Mouse (Mus musculus) neural tube, embryonic 11.5 days (tissue): ENCODE measurements at regions not wholly inside any gene's neighbourhood (a gene's known extent, or its start where the extent isn't known, plus 50 kb on each side); places are given as distances from the start of the nearest gene placed in this dataset.
A peak's percentile ranks its signal among the peaks of the same experiment; 100 is the strongest.
"Not testable (repeated sequence)": the region's sequence is repeated elsewhere in the genome, so short reads cannot be mapped to it uniquely, and the experiment has no call there.

Experiments
- ATAC-seq: fragments of 200-750 bp; cut with Nextera tagmentation; 2 replicates; pipeline ENCODE4 v1.8.0; 2017; ENCODE audit warnings: moderate number of reproducible peaks, mild to moderate bottlenecking, moderate TSS enrichment, moderate library complexity; ENCODE audit not compliant: insufficient read depth, low FRiP score, low TSS enrichment
- DNase-seq: peaks from one replicate; pipeline ENCODE4 v3.0.0-alpha.2; 2015; ENCODE audit warnings: low spot score
- H3K27ac ChIP-seq: fragments of 300-500 bp; sonication (generic); 2 replicates; pipeline ENCODE4 v1.5.1; 2014; ENCODE audit warnings: low read depth, mild to moderate bottlenecking, low read length
- H3K27me3 ChIP-seq: fragments of 300-500 bp; sonication (generic); 2 replicates; pipeline ENCODE4 v1.6.1; 2014; ENCODE audit warnings: mild to moderate bottlenecking, low read length, mixed read lengths; ENCODE audit not compliant: control insufficient read depth, insufficient read depth
- H3K36me3 ChIP-seq: fragments of 300-500 bp; sonication (generic); 2 replicates; pipeline ENCODE4 v1.6.1; 2014; ENCODE audit warnings: mild to moderate bottlenecking, low read length, moderate library complexity, mixed read lengths; ENCODE audit not compliant: control insufficient read depth, insufficient read depth
- H3K4me1 ChIP-seq: fragments of 300-500 bp; sonication (generic); 2 replicates; pipeline ENCODE4 v1.6.1; 2014; ENCODE audit warnings: low read length, mixed read lengths; ENCODE audit not compliant: control insufficient read depth, insufficient read depth
- H3K4me2 ChIP-seq: fragments of 300-500 bp; sonication (generic); 2 replicates; pipeline ENCODE4 v1.6.1; 2014; ENCODE audit warnings: low read depth, mild to moderate bottlenecking, moderate library complexity
- H3K4me3 ChIP-seq: fragments of 300-500 bp; sonication (generic); 2 replicates; pipeline ENCODE4 v1.5.1; 2014; ENCODE audit warnings: low read depth, low read length
- H3K9ac ChIP-seq: fragments of 300-500 bp; sonication (generic); 2 replicates; pipeline ENCODE4 v1.6.1; 2014; ENCODE audit warnings: mild to moderate bottlenecking, low read length
- H3K9me3 ChIP-seq: fragments of 300-500 bp; sonication (generic); 2 replicates; pipeline ENCODE4 v1.6.1; 2016; ENCODE audit warnings: low read length; ENCODE audit not compliant: control insufficient read depth
- WGBS: fragments of 180-500 bp; shearing (Covaris S2); extraction: QIAGEN DNeasy Blood & Tissue Kit; methylation state at CpG from one replicate; pipeline ENCODE4 v1.1.7; 2014; 5-methylcytosine and 5-hydroxymethylcytosine counted together

- DNase-seq: no peak
- Histone ChIP-seq H3K36me3 (no peaks in the 10 kb centered on the region), H3K9me3 (no peaks in the 10 kb centered on the region), H3K27me3 (no peaks in the 10 kb centered on the region), H3K9ac (no peak overlapping the region), H3K4me3 (no peak overlapping the region), H3K4me2 (no peak overlapping the region), H3K27ac (no peak overlapping the region), H3K4me1 (peaks cover 4% of the 10 kb centered on the region; the same call in 1 of the 2 replicates)
- no peak for ATAC-seq
- WGBS: 82% methylated on average over 5 of the region's 5 CpGs
These were observed 65.4 kb downstream of the Chst1 start for GRCm38 (mm10) chr2:92664939-92665338.

GRCm38 (mm10) chr2:92667192-92667591, 67.7 kb downstream of the Chst1 start:
- H3K4me1 ChIP-seq: peaks cover 4% of the 10 kb centered on the region; the same call in 1 of the 2 replicates
- no peaks in the 10 kb centered on the region for H3K9me3 ChIP-seq
- no peak for ATAC-seq
- no peak overlapping the region for H3K4me2 ChIP-seq
- no peak overlapping the region for H3K4me3 ChIP-seq
- no peaks in the 10 kb centered on the region for H3K36me3 ChIP-seq
- H3K27me3 ChIP-seq: no peaks in the 10 kb centered on the region
- 81% methylated on average over 1 of the region's 1 CpGs for WGBS
- H3K9ac ChIP-seq: no peak overlapping the region
- no peak for DNase-seq
- no peak overlapping the region for H3K27ac ChIP-seq

- no peak for DNase-seq
- H3K4me3 ChIP-seq: no peak overlapping the region
- no peak for ATAC-seq
- peaks cover 4% of the 10 kb centered on the region; the same call in 1 of the 2 replicates for H3K4me1 ChIP-seq
- no peak overlapping the region for H3K27ac ChIP-seq
- no peak overlapping the region for H3K9ac ChIP-seq
- no peaks in the 10 kb centered on the region for H3K27me3 ChIP-seq
- no peaks in the 10 kb centered on the region for H3K9me3 ChIP-seq
- H3K36me3 ChIP-seq: no peaks in the 10 kb centered on the region
- no peak overlapping the region for H3K4me2 ChIP-seq
- 59% methylated on average over 6 of the region's 6 CpGs for WGBS
These were observed 68.2 kb downstream of the Chst1 start for GRCm38 (mm10) chr2:92667756-92668155.

- not testable (repeated sequence) for H3K27ac ChIP-seq, H3K4me2 ChIP-seq, DNase-seq, H3K9ac ChIP-seq, ATAC-seq, H3K36me3 ChIP-seq, H3K9me3 ChIP-seq, H3K4me3 ChIP-seq, H3K27me3 ChIP-seq, H3K4me1 ChIP-seq
- WGBS: 27% methylated on average over 9 of the region's 10 CpGs
These were observed 70.0 kb downstream of the Chst1 start for GRCm38 (mm10) chr2:92669431-92670081.

GRCm38 (mm10) chr2:92671586-92671985, 72.1 kb downstream of the Chst1 start:
- peak; percentile 57 for DNase-seq
- Histone ChIP-seq H3K9me3 (no peaks in the 10 kb centered on the region), H3K27me3 (no peaks in the 10 kb centered on the region), H3K36me3 (no peaks in the 10 kb centered on the region), H3K4me2 (no peak overlapping the region), H3K27ac (no peak overlapping the region), H3K9ac (no peak overlapping the region), H3K4me1 (peaks cover 4% of the 10 kb centered on the region; the same call in 1 of the 2 replicates), H3K4me3 (no peak overlapping the region)
- ATAC-seq: no peak
- 46% methylated on average over 5 of the region's 5 CpGs for WGBS

GRCm38 (mm10) chr2:92672106-92672505, 72.6 kb downstream of the Chst1 start:
- no peaks in the 10 kb centered on the region for H3K36me3 ChIP-seq
- no peak overlapping the region for H3K27ac ChIP-seq
- 79% methylated on average over 4 of the region's 4 CpGs for WGBS
- ATAC-seq (no peak), DNase-seq (no peak)
- H3K9me3 ChIP-seq: no peaks in the 10 kb centered on the region
- H3K4me2 ChIP-seq: no peak overlapping the region
- no peak overlapping the region for H3K9ac ChIP-seq
- no peaks in the 10 kb centered on the region for H3K27me3 ChIP-seq
- H3K4me3 ChIP-seq: no peak overlapping the region
- H3K4me1 ChIP-seq: peaks cover 4% of the 10 kb centered on the region; the same call in 1 of the 2 replicates

GRCm38 (mm10) chr2:92673064-92673813, 73.7 kb downstream of the Chst1 start:
- DNase-seq: no peak
- no peak overlapping the region for H3K9ac ChIP-seq

GRCm38 (mm10) chr2:92673931-92674330, 74.4 kb downstream of the Chst1 start:
- no peak overlapping the region for H3K4me2 ChIP-seq
- no peaks in the 10 kb centered on the region for H3K36me3 ChIP-seq
- WGBS: 9% methylated on average over 4 of the region's 4 CpGs
- H3K4me1 ChIP-seq: no peaks in the 10 kb centered on the region
- H3K27ac ChIP-seq: no peak overlapping the region
- no peak overlapping the region for H3K4me3 ChIP-seq
- no peaks in the 10 kb centered on the region for H3K9me3 ChIP-seq
- no peaks in the 10 kb centered on the region for H3K27me3 ChIP-seq
- no peak overlapping the region for H3K9ac ChIP-seq
- no peak for DNase-seq
- ATAC-seq: no peak

More at GRCm38 (mm10) chr2:92673064-92673813, 73.7 kb downstream of the Chst1 start:
- no peaks in the 10 kb centered on the region for H3K27me3 ChIP-seq
- 91% methylated on average over 9 of the region's 9 CpGs for WGBS
- no peaks in the 10 kb centered on the region for H3K4me1 ChIP-seq
- no peak for ATAC-seq
- H3K4me2 ChIP-seq: no peak overlapping the region
- no peak overlapping the region for H3K27ac ChIP-seq
- H3K9me3 ChIP-seq: no peaks in the 10 kb centered on the region
- no peak overlapping the region for H3K4me3 ChIP-seq
- H3K36me3 ChIP-seq: no peaks in the 10 kb centered on the region

GRCm38 (mm10) chr2:92675247-92675646, 75.7 kb downstream of the Chst1 start:
- Histone ChIP-seq H3K36me3 (no peaks in the 10 kb centered on the region), H3K9ac (no peak overlapping the region), H3K4me2 (no peak overlapping the region), H3K4me1 (no peaks in the 10 kb centered on the region), H3K4me3 (no peak overlapping the region), H3K9me3 (no peaks in the 10 kb centered on the region), H3K27me3 (no peaks in the 10 kb centered on the region), H3K27ac (no peak overlapping the region)
- 59% methylated on average over 9 of the region's 9 CpGs for WGBS
- no peak for DNase-seq
- ATAC-seq: no peak
